Comparison of ENCODE assay signal across 8 mouse cellular contexts in genomic region chr11:69835326-69835965, GRCm38 (mm10). TPM values are rescaled to one million over a fixed set of nuclear protein-coding genes. Genes with fewer than 3 reads are reported as not detected.
DNase-seq lines count a peak whose midpoint lies in the region; ATAC-seq and TF ChIP-seq lines count a peak whose summit lies in the region.

No protein-coding gene starts in this region.

- H3K4me1 ChIP-seq in E14TG2a.4 (replicated peaks; ENCODE audit: low read depth, low read length) = peaks cover 56% of the 10 kb centered on the region
- H3K4me1 ChIP-seq in forebrain, postnatal 0 days (ENCODE audit: insufficient read depth) = peaks cover 22% of the 10 kb centered on the region

- H3K4me3 ChIP-seq in C2C12 (ENCODE audit: insufficient read depth, poor library complexity, severe bottlenecking) = peak overlapping the region; percentile 6
- 0 out of 2 replicates have a peak overlapping the region, but pooled peaks have one; percentile 29 for H3K4me3 ChIP-seq in E14TG2a.4 (replicated peaks; ENCODE audit: low read length)
- H3K4me3 ChIP-seq in forebrain, postnatal 0 days (ENCODE audit: low read depth, low read length) = peak overlapping the region; percentile 87

- no peaks in the 10 kb centered on the region for H3K79me3 ChIP-seq in C2C12 (ENCODE audit: low read depth)

- 6% methylated on average over 9 of the region's 9 CpGs for WGBS in forebrain, postnatal 0 days

- H3K36me3 ChIP-seq in C2C12 (ENCODE audit: control insufficient read depth, insufficient read depth) (peaks cover 12% of the 10 kb centered on the region), E14TG2a.4 (ENCODE audit: insufficient read depth, low read length) (peaks cover 19% of the 10 kb centered on the region)
- peaks cover 27% of the 10 kb centered on the region for H3K36me3 ChIP-seq in forebrain, postnatal 0 days (ENCODE audit: insufficient read depth)

- peak overlapping the region; percentile 97 for H3K27ac ChIP-seq in forebrain, postnatal 0 days (ENCODE audit: low read depth, low read length)

- no peak for DNase-seq in forebrain, postnatal 0 days
- peak; percentile 45 for DNase-seq in mesoderm, embryonic 11.5 days (ENCODE audit: low read depth, low spot score)
- DNase-seq in right cerebral cortex, postnatal 4 days = no peak
- DNase-seq in gastrocnemius, postnatal 25 days = no peak
- DNase-seq in adrenal gland, adult (ENCODE audit: inconsistent age in 2 of 2, low spot score in 1 of 2) = no peak

- no peak for ATAC-seq in forebrain, postnatal 0 days
- no peak for ATAC-seq in erythroblast, adult 5-6 weeks (replicated peaks; ENCODE audit: low FRiP score, poor library complexity, severe bottlenecking)

- H3K9me3 ChIP-seq in E14TG2a.4 (ENCODE audit: low read length) = no peaks in the 10 kb centered on the region
- no peaks in the 10 kb centered on the region for H3K9me3 ChIP-seq in forebrain, postnatal 0 days (ENCODE audit: low read length)

- H3K9ac ChIP-seq in forebrain, postnatal 0 days = peak overlapping the region; percentile 96

- TF ChIP-seq CTCF in C2C12 (IDR thresholded peaks at IDR 0.05; ENCODE audit: control insufficient read depth, insufficient read depth, insufficient read length) (no peak), E14TG2a.4 (conservative IDR thresholded peaks at IDR 0.05; ENCODE audit: low read length) (no peak)
- TF ChIP-seq CTCF in forebrain, postnatal 0 days (IDR thresholded peaks at IDR 0.05; ENCODE audit: low read depth) = no peak

- H3ac ChIP-seq in C2C12 (ENCODE audit: control insufficient read depth, insufficient read length, low read depth) = no peak overlapping the region

- H3K79me2 ChIP-seq in C2C12 (ENCODE audit: control insufficient read depth, insufficient read depth) = peaks cover 18% of the 10 kb centered on the region

- H3K4me2 ChIP-seq in forebrain, postnatal 0 days (ENCODE audit: low read depth) = peak overlapping the region; percentile 95

- H3K27me3 ChIP-seq in C2C12 (ENCODE audit: control insufficient read depth, insufficient read depth, insufficient read length) (no peaks in the 10 kb centered on the region), E14TG2a.4 (ENCODE audit: insufficient read depth, low read length) (peaks cover 58% of the 10 kb centered on the region)
- H3K27me3 ChIP-seq in forebrain, postnatal 0 days (ENCODE audit: insufficient read depth, low read length) = no peaks in the 10 kb centered on the region

TF ChIP-seq in C2C12, 6 proteins besides CTCF, POLR2A, EP300 and RAD21:
- no peak for TF ChIP-seq MAX (IDR thresholded peaks at IDR 0.05)
- no peak for TF ChIP-seq USF1 (IDR thresholded peaks at IDR 0.05; ENCODE audit: low read depth)
- no peak for TF ChIP-seq FOSL1 (IDR thresholded peaks at IDR 0.05; ENCODE audit: insufficient read depth, low read length, poor library complexity, severe bottlenecking)

RNA-seq across cellular contexts. Expression of gene Nlgn2, which starts 2.1 kb away (rescaled TPM):
- polyA plus RNA-seq in C2C12 (2012; fragmentation: generic; extraction: Trizol) = 10.7 TPM
- total RNA-seq in forebrain, postnatal 0 days (2014; rRNA removed) = 82.2 and 104 TPM in 2 replicates
- polyA plus RNA-seq in forebrain, postnatal 0 days (2015; fragmentation: Nextera tagmentation; extraction: Ambion mirVana) = 13.0 and 18.2 TPM in 2 replicates
- 0.19 and 0.42 TPM in 2 replicates for total RNA-seq in erythroblast, adult 5-6 weeks (2015; ENCODE audit: low replicate concordance)
- total RNA-seq in erythroblast, adult 5-6 weeks (2017; ENCODE audit: low replicate concordance) = 0.28 and 1.1 TPM in 2 replicates
- total RNA-seq in gastrocnemius, postnatal 25 days (2021) = 1 to 10 TPM; 3.1 to 3.9 TPM

RNA-seq across cellular contexts. Expression of gene Tmem256, which starts 2.9 kb away (rescaled TPM):
- polyA plus RNA-seq in C2C12 (2012; fragmentation: generic; extraction: Trizol) = 260 TPM
- 117 and 189 TPM in 2 replicates for total RNA-seq in forebrain, postnatal 0 days (2014; rRNA removed)
- 350 and 422 TPM in 2 replicates for polyA plus RNA-seq in forebrain, postnatal 0 days (2015; fragmentation: Nextera tagmentation; extraction: Ambion mirVana)
- 142 and 218 TPM in 2 replicates for total RNA-seq in erythroblast, adult 5-6 weeks (2015; ENCODE audit: low replicate concordance)
- 57.1 and 181 TPM in 2 replicates for total RNA-seq in erythroblast, adult 5-6 weeks (2017; ENCODE audit: low replicate concordance)
- 100 to 1,000 TPM; 126 to 144 TPM for total RNA-seq in gastrocnemius, postnatal 25 days (2021)

RNA-seq across cellular contexts. Expression of gene Plscr3, which starts 10.7 kb away (rescaled TPM):
- polyA plus RNA-seq in C2C12 (2012; fragmentation: generic; extraction: Trizol) = 82.7 TPM
- 26.6 and 30.6 TPM in 2 replicates for total RNA-seq in forebrain, postnatal 0 days (2014; rRNA removed)
- polyA plus RNA-seq in forebrain, postnatal 0 days (2015; fragmentation: Nextera tagmentation; extraction: Ambion mirVana) = 36.2 and 38.2 TPM in 2 replicates
- 12.5 and 17.6 TPM in 2 replicates for total RNA-seq in erythroblast, adult 5-6 weeks (2015; ENCODE audit: low replicate concordance)
- total RNA-seq in erythroblast, adult 5-6 weeks (2017; ENCODE audit: low replicate concordance) = 5.9 and 11.4 TPM in 2 replicates
- total RNA-seq in gastrocnemius, postnatal 25 days (2021) = 10 to 100 TPM; 10.8 to 13.7 TPM

RNA-seq across cellular contexts. Expression of gene Spem1, which starts 13.5 kb away (rescaled TPM):
- not detected for polyA plus RNA-seq in C2C12 (2012; fragmentation: generic; extraction: Trizol)
- total RNA-seq in forebrain, postnatal 0 days (2014; rRNA removed) = 0.38 and 0.62 TPM in 2 replicates
- polyA plus RNA-seq in forebrain, postnatal 0 days (2015; fragmentation: Nextera tagmentation; extraction: Ambion mirVana) = 0.23 and 0.50 TPM in 2 replicates
- not detected in 2 replicates for total RNA-seq in erythroblast, adult 5-6 weeks (2015; ENCODE audit: low replicate concordance)
- not detected in 2 replicates for total RNA-seq in erythroblast, adult 5-6 weeks (2017; ENCODE audit: low replicate concordance)
- not detected for total RNA-seq in gastrocnemius, postnatal 25 days (2021)

RNA-seq across cellular contexts. Expression of gene Spem2, which starts 17.2 kb away (rescaled TPM):
- not detected for polyA plus RNA-seq in C2C12 (2012; fragmentation: generic; extraction: Trizol)
- total RNA-seq in forebrain, postnatal 0 days (2014; rRNA removed) = not detected in 2 replicates
- not detected in 2 replicates for polyA plus RNA-seq in forebrain, postnatal 0 days (2015; fragmentation: Nextera tagmentation; extraction: Ambion mirVana)
- not detected in 2 replicates for total RNA-seq in erythroblast, adult 5-6 weeks (2015; ENCODE audit: low replicate concordance)
- not detected in 2 replicates for total RNA-seq in erythroblast, adult 5-6 weeks (2017; ENCODE audit: low replicate concordance)
- total RNA-seq in gastrocnemius, postnatal 25 days (2021) = not detected

Comparison
In these comparisons a context has a peak if more than half of its experiments do, and no peak if none do; other contexts are left out.
1. H3K4me3 ChIP-seq: peak in every context shown above with its lines; median percentile 87 in forebrain, postnatal 0 days; 29 in E14TG2a.4; 6 in C2C12.
2. RNA of gene Nlgn2, which starts 2.1 kb away (total RNA-seq): 82.2 to 104 TPM in forebrain, postnatal 0 days; 3.1 to 3.9 TPM in gastrocnemius, postnatal 25 days and 0.19 to 1.1 TPM in erythroblast, adult 5-6 weeks; every median in the first group is over 10 times any median in the second.